Mouse (Mus musculus): ENCODE measurements at regions not wholly inside any gene's neighbourhood (a gene's known extent, or its start where the extent isn't known, plus 50 kb on each side); places are given as distances from the start of the nearest gene placed in this dataset.
"Not testable (repeated sequence)": the region's sequence is repeated elsewhere in the genome, so short reads cannot be mapped to it uniquely, and the experiment has no call there.

- DNase-seq = no peak
Measured at GRCm38 (mm10) chr2:75781781-75782211, 50.2 kb upstream of the Agps start.

GRCm38 (mm10) chr2:75781078-75781477 is 50.9 kb upstream of the Agps start:
- DNase-seq = no peak

GRCm38 (mm10) chr2:75778628-75779027 is 53.3 kb upstream of the Agps start:
- DNase-seq = not testable (repeated sequence)

DNA sequence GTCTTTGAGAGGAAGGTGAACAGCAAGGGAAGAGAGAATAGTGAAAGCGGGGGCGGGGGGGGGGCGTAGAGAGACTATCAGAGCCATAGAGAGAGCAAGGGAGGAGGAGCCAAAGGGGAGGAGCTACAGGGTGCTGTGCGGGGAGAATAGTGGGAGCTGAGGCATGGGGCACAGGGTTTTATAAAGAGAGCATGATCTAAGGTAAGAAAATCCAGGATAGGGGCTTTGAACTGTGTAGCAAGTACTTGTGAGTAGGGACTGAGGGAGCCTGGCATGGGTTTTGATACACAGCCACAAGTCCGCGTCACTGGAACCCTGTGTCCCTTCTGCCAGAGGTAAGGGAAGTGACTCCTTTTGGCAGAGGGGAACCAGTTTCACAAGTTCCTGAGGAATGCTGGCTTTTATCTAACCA is 54.9 kb upstream of the Agps start:
- DNase-seq = no peak

GRCm38 (mm10) chr2:75776533-75776932 is 55.4 kb upstream of the Agps start:
- no peak for DNase-seq

- no peak for DNase-seq
Measured at GRCm38 (mm10) chr2:75775217-75775616, 56.8 kb upstream of the Agps start.

DNA sequence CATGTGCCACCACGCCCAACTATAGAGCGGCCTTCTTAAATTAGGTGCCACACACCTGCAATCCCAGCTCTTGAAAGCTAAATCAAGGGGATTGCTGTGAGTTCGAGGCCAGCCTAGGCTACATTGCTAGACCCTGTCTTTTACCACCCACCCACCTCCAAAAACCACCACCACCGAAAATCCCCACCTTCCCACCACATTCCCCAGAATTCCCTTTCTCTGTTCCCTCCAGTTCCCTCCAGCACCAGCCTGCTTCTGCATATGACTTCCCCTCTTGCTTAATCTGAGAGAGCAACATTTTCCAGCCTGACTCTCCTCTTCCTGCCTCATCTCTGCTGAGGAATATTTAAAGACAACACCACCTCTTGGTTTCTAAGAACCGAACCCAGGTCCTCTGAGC is 58.5 kb upstream of the Agps start:
- no peak for DNase-seq

DNA sequence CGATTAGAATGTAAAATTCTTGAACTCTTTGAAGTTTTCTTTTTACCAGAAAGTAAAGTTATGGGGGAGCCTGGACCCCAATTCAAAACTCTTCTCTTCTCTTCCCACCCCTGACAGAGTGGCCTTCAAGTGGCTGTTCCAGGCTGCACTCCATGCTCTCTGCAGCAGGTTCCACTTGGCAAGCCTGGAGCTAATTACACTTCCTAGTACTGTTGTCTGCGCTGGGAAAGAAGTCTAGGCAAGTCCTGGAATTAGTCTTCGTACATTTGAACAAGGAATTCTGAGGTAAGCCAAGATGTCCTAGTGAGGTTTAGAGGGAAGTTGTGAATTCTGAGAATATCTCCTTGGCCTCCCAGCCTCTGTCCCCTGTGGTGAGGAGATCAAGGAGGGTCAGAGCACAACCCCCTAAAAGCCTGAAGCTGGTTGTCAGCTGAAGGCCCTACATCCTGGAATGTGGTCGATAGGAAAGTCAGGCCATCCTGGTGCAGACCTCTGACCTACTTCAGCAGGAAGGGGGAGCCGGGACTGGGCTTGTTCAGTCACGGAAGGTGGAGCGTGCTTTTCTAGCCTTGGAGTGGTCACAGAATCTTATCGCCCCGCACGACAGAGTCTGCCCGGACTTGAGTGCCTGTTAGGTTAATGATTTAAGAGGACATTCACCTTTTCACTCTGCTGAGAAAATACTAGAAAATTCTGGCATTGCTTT is 59.6 kb upstream of the Agps start:
- DNase-seq = peak; percentile 88

DNA sequence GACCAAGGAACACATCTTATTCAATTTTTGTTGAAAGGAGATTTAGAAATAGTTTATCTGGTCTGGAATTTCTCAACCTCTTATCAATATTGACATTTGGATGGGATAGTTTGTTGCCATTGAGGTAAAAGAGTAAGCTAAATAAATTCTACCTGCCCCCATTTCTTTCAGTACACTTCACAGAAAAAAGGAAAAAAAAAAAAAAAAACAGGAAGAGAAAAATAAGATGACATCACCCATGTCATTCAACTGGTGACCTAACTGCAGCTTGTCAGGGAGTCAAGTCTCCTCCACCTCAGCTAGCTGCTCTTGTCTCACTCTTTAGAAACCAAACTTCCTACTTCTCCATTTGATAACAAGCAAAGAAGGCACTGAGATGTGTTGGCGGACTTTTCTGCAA is 61.3 kb upstream of the Agps start:
- no peak for DNase-seq

DNA sequence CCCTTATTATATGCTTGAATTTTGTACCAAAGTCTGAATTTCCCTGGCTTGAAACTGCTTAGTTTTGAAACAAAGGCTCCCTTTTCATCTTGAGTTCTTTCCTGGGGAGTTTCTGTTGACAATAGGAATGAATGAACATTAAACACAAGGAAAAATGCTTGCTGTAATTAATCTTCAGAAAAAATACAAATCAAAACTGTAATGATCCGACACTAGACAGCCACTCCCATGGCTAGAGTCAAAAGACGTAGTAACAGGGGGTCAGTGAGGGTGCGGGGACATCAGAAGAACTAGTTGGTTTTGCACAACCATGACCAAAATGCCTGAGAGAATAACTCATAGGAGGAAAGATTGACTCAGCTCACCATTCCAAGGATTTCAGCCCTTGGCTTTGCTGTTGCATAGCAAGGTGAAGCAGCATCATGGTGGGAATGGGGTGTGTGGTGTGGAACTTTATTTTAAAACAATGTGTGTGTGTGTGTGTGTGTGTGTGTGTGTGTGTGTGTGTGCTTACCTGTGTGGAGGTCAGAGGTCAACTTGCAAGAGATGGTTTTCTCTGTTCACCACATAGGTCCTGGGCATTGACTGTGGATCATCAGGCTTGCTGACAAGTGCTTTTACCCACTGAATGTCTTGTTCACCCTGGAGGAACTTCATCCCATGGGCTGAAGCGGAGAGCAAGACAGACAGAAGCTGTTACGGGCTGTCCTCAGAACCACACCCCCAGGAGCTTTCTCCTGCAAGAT is 63.2 kb upstream of the Agps start:
- DNase-seq = no peak

GRCm38 (mm10) chr2:75767871-75768558 is 63.6 kb upstream of the Nfe2l2 start:
- peak; percentile 80 for DNase-seq

GRCm38 (mm10) chr2:75765403-75765802 is 61.0 kb upstream of the Nfe2l2 start:
- peak; percentile 33 for DNase-seq

GRCm38 (mm10) chr2:75763252-75763651 is 58.8 kb upstream of the Nfe2l2 start:
- peak; percentile 65 for DNase-seq

- DNase-seq = no peak
Measured at GRCm38 (mm10) chr2:75762030-75762429, 57.6 kb upstream of the Nfe2l2 start.

- no peak for DNase-seq
Measured at GRCm38 (mm10) chr2:75761626-75762025, 57.2 kb upstream of the Nfe2l2 start.

- no peak for DNase-seq
Measured at GRCm38 (mm10) chr2:75759196-75759885, 54.9 kb upstream of the Nfe2l2 start.

- DNase-seq = no peak
Measured at GRCm38 (mm10) chr2:75758277-75758676, 53.8 kb upstream of the Nfe2l2 start.

GRCm38 (mm10) chr2:75756704-75757638 is 52.5 kb upstream of the Nfe2l2 start:
- no peak for DNase-seq

DNA sequence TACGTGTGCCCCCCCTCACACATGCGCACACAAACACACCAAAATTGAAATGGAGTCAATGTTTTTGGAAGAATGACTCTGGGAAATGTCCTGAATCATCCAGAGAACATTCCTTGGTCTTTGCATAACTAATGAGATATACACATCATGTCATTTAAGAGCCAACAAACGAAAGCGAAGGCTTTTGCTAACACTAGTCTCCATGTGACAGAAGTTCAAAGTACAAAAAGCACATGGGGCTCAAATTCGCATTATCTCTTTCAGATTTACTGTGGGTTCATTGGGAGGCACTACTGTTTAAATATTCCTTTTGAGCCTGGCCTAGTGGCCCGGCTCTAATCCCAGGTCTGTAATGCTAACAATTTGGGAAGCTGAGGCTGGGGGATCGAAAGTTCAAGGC is 50.2 kb upstream of the Nfe2l2 start:
- DNase-seq = no peak

Measured in kidney, adult 11 months (tissue).